Mouse (Mus musculus): Measurements from ENCODE around the gene Gm10638.

Gm10638 gene

GRCm38 (mm10) chr8:86787891-86788420, 42.5 kb downstream of the Gm10638 start:
- DNase-seq (ENCODE audit: low spot score) = peak; percentile 57

- no peak for DNase-seq (ENCODE audit: low spot score)
Measured at GRCm38 (mm10) chr8:86789576-86789975, 44.1 kb downstream of the Gm10638 start.

GRCm38 (mm10) chr8:86791542-86791941, 46.0 kb downstream of the Gm10638 start:
- DNase-seq (ENCODE audit: low spot score) = no peak

- DNase-seq (ENCODE audit: low spot score) = no peak
Measured at GRCm38 (mm10) chr8:86794716-86795115, 49.2 kb downstream of the Gm10638 start.

All from testis, postnatal 10 days (tissue).